Mouse (Mus musculus): ENCODE data around the gene Zfp69. TPM values are rescaled to one million over a fixed set of nuclear protein-coding genes. Genes with fewer than 3 reads are reported as not detected.

Zfp69 gene
- total and polyA plus RNA-seq, 2 experiments from 2014 or later, result 2.0 to 3.8 TPM

- Histone ChIP-seq H3K9ac (replicated peaks; ENCODE audit: low read depth, low read length) (no peak overlapping the region), H3K4me1 (ENCODE audit: control insufficient read depth, insufficient read depth) (no peaks in the 10 kb centered on the region), H3K27me3 (ENCODE audit: control insufficient read depth, insufficient read depth, low read length) (no peaks in the 10 kb centered on the region), H3K36me3 (replicated peaks; ENCODE audit: control insufficient read depth, insufficient read depth, low read length) (no peaks in the 10 kb centered on the region), H3K9me3 (replicated peaks; ENCODE audit: control insufficient read depth, low read length) (no peaks in the 10 kb centered on the region), H3K4me2 (ENCODE audit: low read depth, low read length) (no peak overlapping the region), H3K27ac (ENCODE audit: low read depth) (no peak overlapping the region), H3K4me3 (ENCODE audit: low read depth, low read length) (no peak overlapping the region)
- ATAC-seq (ENCODE audit: insufficient read depth, low read depth) (no peak), DNase-seq (ENCODE audit: low spot score) (no peak)
- no peak for TF ChIP-seq EP300 (IDR thresholded peaks at IDR 0.05; ENCODE audit: low read depth)
- no peak for TF ChIP-seq CTCF (IDR thresholded peaks at IDR 0.05; ENCODE audit: low read depth)
- WGBS, result 48% methylated on average over 1 of the region's 1 CpGs
These were observed 37.6 kb downstream of the Zfp69 start for GRCm38 (mm10) chr4:120913861-120914260.

GRCm38 (mm10) chr4:120913443-120913842, 38.1 kb downstream of the Zfp69 start:
- DNase-seq (ENCODE audit: low spot score) (no peak), ATAC-seq (ENCODE audit: insufficient read depth, low read depth) (no peak)
- no peak for TF ChIP-seq EP300 (IDR thresholded peaks at IDR 0.05; ENCODE audit: low read depth)
- no peak for TF ChIP-seq CTCF (IDR thresholded peaks at IDR 0.05; ENCODE audit: low read depth)
- H3K4me2 ChIP-seq (ENCODE audit: low read depth, low read length), result no peak overlapping the region
- 55% methylated on average over 8 of the region's 8 CpGs for WGBS
- no peaks in the 10 kb centered on the region for H3K4me1 ChIP-seq (ENCODE audit: control insufficient read depth, insufficient read depth)
- H3K36me3 ChIP-seq (replicated peaks; ENCODE audit: control insufficient read depth, insufficient read depth, low read length), result no peaks in the 10 kb centered on the region
- H3K9ac ChIP-seq (replicated peaks; ENCODE audit: low read depth, low read length), result no peak overlapping the region
- no peak overlapping the region for H3K4me3 ChIP-seq (ENCODE audit: low read depth, low read length)
- H3K9me3 ChIP-seq (replicated peaks; ENCODE audit: control insufficient read depth, low read length), result no peaks in the 10 kb centered on the region
- no peak overlapping the region for H3K27ac ChIP-seq (ENCODE audit: low read depth)
- H3K27me3 ChIP-seq (ENCODE audit: control insufficient read depth, insufficient read depth, low read length), result no peaks in the 10 kb centered on the region

- H3K4me1 ChIP-seq (ENCODE audit: control insufficient read depth, insufficient read depth), result no peaks in the 10 kb centered on the region
- 47% methylated on average over 4 of the region's 4 CpGs for WGBS
- H3K27ac ChIP-seq (ENCODE audit: low read depth), result no peak overlapping the region
These were observed 38.6 kb downstream of the Zfp69 start for GRCm38 (mm10) chr4:120912866-120913265.

GRCm38 (mm10) chr4:120911086-120911485, 40.4 kb downstream of the Zfp69 start:
- TF ChIP-seq EP300 (IDR thresholded peaks at IDR 0.05; ENCODE audit: low read depth) (no peak), CTCF (IDR thresholded peaks at IDR 0.05; ENCODE audit: low read depth) (no peak)
- Histone ChIP-seq H3K9me3 (replicated peaks; ENCODE audit: control insufficient read depth, low read length) (no peaks in the 10 kb centered on the region), H3K36me3 (replicated peaks; ENCODE audit: control insufficient read depth, insufficient read depth, low read length) (no peaks in the 10 kb centered on the region), H3K9ac (replicated peaks; ENCODE audit: low read depth, low read length) (no peak overlapping the region), H3K4me1 (ENCODE audit: control insufficient read depth, insufficient read depth) (no peaks in the 10 kb centered on the region), H3K4me2 (ENCODE audit: low read depth, low read length) (no peak overlapping the region), H3K27ac (ENCODE audit: low read depth) (no peak overlapping the region), H3K4me3 (ENCODE audit: low read depth, low read length) (no peak overlapping the region), H3K27me3 (ENCODE audit: control insufficient read depth, insufficient read depth, low read length) (no peaks in the 10 kb centered on the region)
- ATAC-seq (ENCODE audit: insufficient read depth, low read depth) (no peak), DNase-seq (ENCODE audit: low spot score) (no peak)
- 53% methylated on average over 6 of the region's 6 CpGs for WGBS

More at GRCm38 (mm10) chr4:120912866-120913265, 38.6 kb downstream of the Zfp69 start:
- TF ChIP-seq CTCF (IDR thresholded peaks at IDR 0.05; ENCODE audit: low read depth) (no peak), EP300 (IDR thresholded peaks at IDR 0.05; ENCODE audit: low read depth) (no peak)
- ATAC-seq (ENCODE audit: insufficient read depth, low read depth), result no peak
- Histone ChIP-seq H3K36me3 (replicated peaks; ENCODE audit: control insufficient read depth, insufficient read depth, low read length) (no peaks in the 10 kb centered on the region), H3K4me3 (ENCODE audit: low read depth, low read length) (no peak overlapping the region), H3K9ac (replicated peaks; ENCODE audit: low read depth, low read length) (no peak overlapping the region), H3K4me2 (ENCODE audit: low read depth, low read length) (no peak overlapping the region), H3K9me3 (replicated peaks; ENCODE audit: control insufficient read depth, low read length) (no peaks in the 10 kb centered on the region), H3K27me3 (ENCODE audit: control insufficient read depth, insufficient read depth, low read length) (no peaks in the 10 kb centered on the region)
- no peak for DNase-seq (ENCODE audit: low spot score)

GRCm38 (mm10) chr4:120909558-120910150, 41.8 kb downstream of the Zfp69 start:
- Histone ChIP-seq H3K4me3 (ENCODE audit: low read depth, low read length) (no peak overlapping the region), H3K9ac (replicated peaks; ENCODE audit: low read depth, low read length) (no peak overlapping the region), H3K36me3 (replicated peaks; ENCODE audit: control insufficient read depth, insufficient read depth, low read length) (no peaks in the 10 kb centered on the region), H3K27ac (ENCODE audit: low read depth) (no peak overlapping the region), H3K9me3 (replicated peaks; ENCODE audit: control insufficient read depth, low read length) (no peaks in the 10 kb centered on the region), H3K4me1 (ENCODE audit: control insufficient read depth, insufficient read depth) (no peaks in the 10 kb centered on the region), H3K4me2 (ENCODE audit: low read depth, low read length) (no peak overlapping the region), H3K27me3 (ENCODE audit: control insufficient read depth, insufficient read depth, low read length) (no peaks in the 10 kb centered on the region)
- TF ChIP-seq EP300 (IDR thresholded peaks at IDR 0.05; ENCODE audit: low read depth) (no peak), CTCF (IDR thresholded peaks at IDR 0.05; ENCODE audit: low read depth) (peak; percentile 86)
- ATAC-seq (ENCODE audit: insufficient read depth, low read depth), result no peak
- DNase-seq (ENCODE audit: low spot score), result peak; percentile 57
- WGBS, result 28% methylated on average over 15 of the region's 15 CpGs

- no peaks in the 10 kb centered on the region for H3K36me3 ChIP-seq (replicated peaks; ENCODE audit: control insufficient read depth, insufficient read depth, low read length)
- no peaks in the 10 kb centered on the region for H3K4me1 ChIP-seq (ENCODE audit: control insufficient read depth, insufficient read depth)
- no peak overlapping the region for H3K4me2 ChIP-seq (ENCODE audit: low read depth, low read length)
- DNase-seq (ENCODE audit: low spot score) (no peak), ATAC-seq (ENCODE audit: insufficient read depth, low read depth) (no peak)
- H3K4me3 ChIP-seq (ENCODE audit: low read depth, low read length), result no peak overlapping the region
- TF ChIP-seq EP300 (IDR thresholded peaks at IDR 0.05; ENCODE audit: low read depth), result no peak
- no peak for TF ChIP-seq CTCF (IDR thresholded peaks at IDR 0.05; ENCODE audit: low read depth)
- H3K27me3 ChIP-seq (ENCODE audit: control insufficient read depth, insufficient read depth, low read length), result no peaks in the 10 kb centered on the region
- H3K9me3 ChIP-seq (replicated peaks; ENCODE audit: control insufficient read depth, low read length), result no peaks in the 10 kb centered on the region
- WGBS, result 67% methylated on average over 5 of the region's 5 CpGs
- H3K9ac ChIP-seq (replicated peaks; ENCODE audit: low read depth, low read length), result no peak overlapping the region
- H3K27ac ChIP-seq (ENCODE audit: low read depth), result no peak overlapping the region
These were observed 45.9 kb downstream of the Zfp69 start for GRCm38 (mm10) chr4:120905644-120906043.

Measured in heart, postnatal 0 days (tissue).